Mouse (Mus musculus) spleen, adult 2 months (tissue): ENCODE data around the gene Actr2.

Experiments
- CTCF ChIP-seq: fragments of 200-500 bp; IDR thresholded peaks from 2 replicates; pipeline ENCODE4 v1.5.1; 2011; ENCODE audit warnings: mild to moderate bottlenecking, inconsistent platforms; ENCODE audit not compliant: insufficient read depth, insufficient read length, insufficient replicate concordance; ENCODE audit errors: extremely low read depth
- POLR2A ChIP-seq: fragments of 200-500 bp; IDR thresholded peaks from 2 replicates; pipeline ENCODE4 v1.6.1; 2011; ENCODE audit warnings: low read depth, low read length, inconsistent platforms

- TF ChIP-seq CTCF (no peak), POLR2A (no peak)
Measured at GRCm38 (mm10) chr11:20138498-20139208, 25.9 kb upstream of the Actr2 start.
